Mouse (Mus musculus) midbrain, postnatal 0 days (tissue): ENCODE results near the gene Katnbl1. TPM values are rescaled to one million over a fixed set of nuclear protein-coding genes. Genes with fewer than 3 reads are reported as not detected.

Experiments used
- ATAC-seq: fragments of 200-750 bp; cut with Nextera tagmentation; 2 replicates; pipeline ENCODE4 v1.8.0; 2017; ENCODE audit warnings: moderate number of reproducible peaks, mild to moderate bottlenecking, moderate TSS enrichment, moderate library complexity; ENCODE audit not compliant: low FRiP score
- DNase-seq: peaks from one replicate; pipeline ENCODE4 v3.0.0-alpha.2; 2015; ENCODE audit warnings: low spot score
- H3K27ac ChIP-seq: fragments of 300-500 bp; sonication (generic); 2 replicates; pipeline ENCODE4 v1.5.1; 2014; ENCODE audit warnings: low read depth, mild to moderate bottlenecking, low read length, mixed read lengths
- H3K27me3 ChIP-seq: fragments of 300-500 bp; sonication (generic); 2 replicates; pipeline ENCODE4 v1.6.1; 2014; ENCODE audit warnings: low read length, control low read depth, mixed read lengths; ENCODE audit not compliant: insufficient read depth
- H3K36me3 ChIP-seq: fragments of 300-500 bp; sonication (generic); 2 replicates; pipeline ENCODE4 v1.6.1; 2014; ENCODE audit warnings: low read length, control low read depth, mixed read lengths; ENCODE audit not compliant: insufficient read depth
- H3K4me1 ChIP-seq: fragments of 300-500 bp; sonication (generic); 2 replicates; pipeline ENCODE4 v1.6.1; 2014; ENCODE audit warnings: mild to moderate bottlenecking, control low read depth, antibody characterized with exemption, low read length, mixed read lengths; ENCODE audit not compliant: insufficient read depth
- H3K4me2 ChIP-seq: fragments of 300-500 bp; sonication (generic); 2 replicates; pipeline ENCODE4 v1.6.1; 2014; ENCODE audit warnings: low read depth, mild to moderate bottlenecking, low read length, mixed read lengths; ENCODE audit not compliant: poor library complexity, severe bottlenecking
- H3K4me3 ChIP-seq: fragments of 300-500 bp; sonication (generic); 2 replicates; pipeline ENCODE4 v1.5.1; 2014; ENCODE audit warnings: low read depth, mild to moderate bottlenecking, low read length, moderate library complexity
- H3K9ac ChIP-seq: fragments of 300-500 bp; sonication (generic); replicated peaks from 2 replicates; pipeline ENCODE4 v1.6.1; 2014; ENCODE audit warnings: mild to moderate bottlenecking, low read length, moderate library complexity, mixed read lengths; ENCODE audit not compliant: poor library complexity, severe bottlenecking
- H3K9me3 ChIP-seq: fragments of 300-500 bp; sonication (generic); 2 replicates; pipeline ENCODE4 v1.6.1; 2016; ENCODE audit warnings: low read length, control low read depth
- CTCF ChIP-seq: IDR thresholded peaks from 2 replicates; pipeline ENCODE4 v1.5.1; 2016; ENCODE audit warnings: antibody characterized with exemption, mild to moderate bottlenecking
- WGBS: fragments of 180-500 bp; shearing (Covaris S2); extraction: QIAGEN DNeasy Blood & Tissue Kit; methylation state at CpG from one replicate; pipeline ENCODE4 v1.1.7; 2014; 5-methylcytosine and 5-hydroxymethylcytosine counted together
- polyA plus RNA-seq: library from polyadenylated mRNA; unstranded; fragments of >200 nt; fragmentation: Nextera tagmentation; extraction: Ambion mirVana; gene quantifications from 2 replicates; pipeline ENCODE4 v1.2.1, GENCODE M21; 2015
- total RNA-seq: library from RNA; depleted of rRNA; stranded (reverse); fragments of >200 nt; gene quantifications from 2 replicates; pipeline ENCODE4 v1.2.3, GENCODE M21; 2014; rRNA removed

Katnbl1 gene
- total and polyA plus RNA-seq, 2 experiments from 2014 or later = 15.1 to 20.1 TPM

- 34% methylated on average over 17 of the region's 17 CpGs for WGBS
- H3K4me1 ChIP-seq = no peaks in the 10 kb centered on the region
- H3K4me3 ChIP-seq = peak overlapping the region; percentile 94
- no peaks in the 10 kb centered on the region for H3K36me3 ChIP-seq
- TF ChIP-seq CTCF = no peak
- H3K9ac ChIP-seq = peak overlapping the region; percentile 97
- H3K4me2 ChIP-seq = peak overlapping the region; percentile 64
- DNase-seq (no peak), ATAC-seq (peak; percentile 71; the same call in 1 of the 2 replicates)
- no peaks in the 10 kb centered on the region for H3K9me3 ChIP-seq
- H3K27me3 ChIP-seq = no peaks in the 10 kb centered on the region
- H3K27ac ChIP-seq = peak overlapping the region; percentile 89
These were observed 75.3 kb downstream of the Katnbl1 start for GRCm38 (mm10) chr2:112454125-112454861.

- Histone ChIP-seq H3K4me2 (peak within 1 kb of the TSS; percentile 78), H3K4me1 (no peaks in the 10 kb centered on the region), H3K36me3 (no peaks in the 10 kb centered on the region), H3K9ac (peak within 1 kb of the TSS; percentile 97), H3K9me3 (no peaks in the 10 kb centered on the region), H3K27me3 (no peaks in the 10 kb centered on the region), H3K4me3 (peak within 1 kb of the TSS; percentile 94), H3K27ac (peak within 1 kb of the TSS; percentile 89)
- ATAC-seq = peak; percentile 97
- WGBS = 1% methylated on average over 49 of the region's 49 CpGs
- TF ChIP-seq CTCF = no peak
- peak; percentile 98 for DNase-seq
These were observed 76.0 kb downstream of the Katnbl1 start, which contains the start of gene Emc7 for GRCm38 (mm10) chr2:112454862-112455564. Gene Emc7, plus strand, starts transcription at chr2:112454997.

- WGBS = 92% methylated on average over 3 of the region's 3 CpGs
These were observed 81.5 kb downstream of the Katnbl1 start for GRCm38 (mm10) chr2:112460557-112460956.

More at GRCm38 (mm10) chr2:112460557-112460956, 81.5 kb downstream of the Katnbl1 start:
- no peak for ATAC-seq
- no peak overlapping the region for H3K4me2 ChIP-seq
- no peaks in the 10 kb centered on the region for H3K27me3 ChIP-seq
- no peak overlapping the region for H3K4me3 ChIP-seq
- H3K9me3 ChIP-seq = no peaks in the 10 kb centered on the region
- H3K4me1 ChIP-seq = no peaks in the 10 kb centered on the region
- no peak overlapping the region for H3K27ac ChIP-seq
- peaks cover 12% of the 10 kb centered on the region; the same call in 1 of the 2 replicates for H3K36me3 ChIP-seq
- peak; percentile 36; the same call in 1 of the 2 replicates for TF ChIP-seq CTCF
- DNase-seq = no peak
- no peak overlapping the region for H3K9ac ChIP-seq

Other genes with a start within 250 kb of the Katnbl1 start
- gene Olfr1316, start 244.2 kb upstream of the Katnbl1 start, total RNA-seq = 0.16 TPM in 1 of 2 replicates, not detected in the other
- gene Olfr1316, start 244.2 kb upstream of the Katnbl1 start, polyA plus RNA-seq = not detected in 2 replicates
- gene Olfr1317, start 238.9 kb upstream of the Katnbl1 start, total RNA-seq = not detected in 2 replicates
- not detected in 2 replicates for gene Olfr1317, start 238.9 kb upstream of the Katnbl1 start, polyA plus RNA-seq
- not detected in 2 replicates for gene Olfr1318, start 225.0 kb upstream of the Katnbl1 start, total RNA-seq
- 0.05 TPM in 1 of 2 replicates, not detected in the other for gene Olfr1318, start 225.0 kb upstream of the Katnbl1 start, polyA plus RNA-seq
- gene Lpcat4, start 139.7 kb upstream of the Katnbl1 start, total RNA-seq = 23.3 and 37.2 TPM in 2 replicates
- 20.2 and 21.6 TPM in 2 replicates for gene Lpcat4, start 139.7 kb upstream of the Katnbl1 start, polyA plus RNA-seq
- gene Nutm1, start 119.9 kb upstream of the Katnbl1 start, total RNA-seq = not detected in 2 replicates
- 0.06 and 0.09 TPM in 2 replicates for gene Nutm1, start 119.9 kb upstream of the Katnbl1 start, polyA plus RNA-seq
- 75.7 and 111 TPM in 2 replicates for gene Nop10, start 117.3 kb upstream of the Katnbl1 start, total RNA-seq
- gene Nop10, start 117.3 kb upstream of the Katnbl1 start, polyA plus RNA-seq = 151 and 158 TPM in 2 replicates
- gene Slc12a6, start 113.4 kb upstream of the Katnbl1 start, total RNA-seq = 69.7 and 81.6 TPM in 2 replicates
- 13.3 and 14.1 TPM in 2 replicates for gene Slc12a6, start 113.4 kb upstream of the Katnbl1 start, polyA plus RNA-seq
- 2.3 and 2.5 TPM in 2 replicates for gene Gm21985, start 112.9 kb upstream of the Katnbl1 start, total RNA-seq
- gene Gm21985, start 112.9 kb upstream of the Katnbl1 start, polyA plus RNA-seq = not detected in 2 replicates
- gene Emc4, start 11.2 kb upstream of the Katnbl1 start, total RNA-seq = 113 and 129 TPM in 2 replicates
- 219 and 242 TPM in 2 replicates for gene Emc4, start 11.2 kb upstream of the Katnbl1 start, polyA plus RNA-seq
- 16.8 and 19.5 TPM in 2 replicates for gene Emc7, start 75.8 kb downstream of the Katnbl1 start, total RNA-seq
- gene Emc7, start 75.8 kb downstream of the Katnbl1 start, polyA plus RNA-seq = 33.1 and 33.5 TPM in 2 replicates
- 7.6 and 7.7 TPM in 2 replicates for gene Chrm5, start 101.6 kb downstream of the Katnbl1 start, total RNA-seq
- 2.7 and 3.1 TPM in 2 replicates for gene Chrm5, start 101.6 kb downstream of the Katnbl1 start, polyA plus RNA-seq
- gene Aven, start 113.8 kb downstream of the Katnbl1 start, total RNA-seq = 6.7 and 8.9 TPM in 2 replicates
- gene Aven, start 113.8 kb downstream of the Katnbl1 start, polyA plus RNA-seq = 2.8 and 3.5 TPM in 2 replicates